Mouse (Mus musculus): ENCODE measurements around the gene Auts2. TPM values are rescaled to one million over a fixed set of nuclear protein-coding genes. Genes with fewer than 3 reads are reported as not detected.

Gene Auts2
- polyA plus RNA-seq, 1 experiment from 2014 or later, result 57.8 TPM

DNA sequence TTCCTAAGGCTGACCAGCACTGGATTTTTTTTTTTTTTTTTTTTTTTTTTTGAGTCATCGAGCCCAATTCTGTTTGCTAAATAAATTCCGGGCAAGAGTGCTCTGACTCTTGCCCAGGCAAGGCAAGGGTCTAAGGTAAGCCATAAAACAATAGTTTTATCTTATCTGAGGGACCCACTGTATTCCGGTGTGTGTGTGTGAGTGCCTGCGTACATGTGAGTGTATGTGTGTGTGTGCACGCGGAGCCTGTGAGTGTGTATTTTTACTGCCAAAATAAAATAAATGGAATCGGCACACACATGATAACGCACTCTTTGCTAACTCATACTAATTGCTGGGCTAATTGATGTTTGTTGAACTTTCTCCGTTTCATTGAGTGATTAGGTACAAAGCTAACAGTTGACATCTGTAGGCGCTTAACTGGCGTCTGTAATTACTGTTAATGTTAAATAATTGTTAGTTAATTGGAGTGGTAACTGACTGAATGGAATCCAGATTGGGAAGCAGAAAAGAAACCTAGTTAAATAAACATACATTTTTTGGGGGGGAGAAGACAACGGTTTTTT, 1018.2 kb downstream of the Auts2 start:
- WGBS, result 63% methylated on average over 12 of the region's 12 CpGs
- peaks cover 84% of the 10 kb centered on the region for H3K4me1 ChIP-seq
- H3K36me3 ChIP-seq, result peaks cover 38% of the 10 kb centered on the region
- DNase-seq (ENCODE audit: low spot score), result no peak
- no peak overlapping the region for H3K4me3 ChIP-seq
- no peak overlapping the region for H3K27ac ChIP-seq
- no peaks in the 10 kb centered on the region for H3K27me3 ChIP-seq (ENCODE audit: low read depth, poor library complexity, severe bottlenecking)
- H3K9me3 ChIP-seq (replicated peaks), result no peaks in the 10 kb centered on the region

DNA sequence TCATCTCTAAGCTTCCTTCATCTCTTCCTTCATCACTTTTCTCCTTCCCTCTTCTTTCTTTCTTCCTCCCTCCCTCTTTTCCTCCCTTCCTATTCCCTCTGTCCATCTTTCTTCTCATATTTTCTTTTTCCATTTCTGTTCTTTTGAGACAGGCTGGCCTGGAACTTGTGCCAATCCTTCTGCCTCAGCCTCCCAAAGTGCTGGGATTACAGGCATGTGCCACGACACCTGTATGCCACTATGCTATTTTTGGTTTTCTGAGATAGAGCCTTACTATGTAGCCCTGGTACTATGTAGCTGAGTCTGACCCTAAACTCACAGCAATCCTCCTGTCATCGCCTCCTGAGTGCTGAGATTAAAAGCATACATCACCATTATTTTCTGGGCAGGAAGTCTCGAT, 1023.6 kb downstream of the Auts2 start:
- Histone ChIP-seq H3K27me3 (ENCODE audit: low read depth, poor library complexity, severe bottlenecking) (no peaks in the 10 kb centered on the region), H3K4me3 (no peak overlapping the region), H3K9me3 (replicated peaks) (no peaks in the 10 kb centered on the region), H3K36me3 (peaks cover 43% of the 10 kb centered on the region), H3K27ac (no peak overlapping the region), H3K4me1 (peaks cover 67% of the 10 kb centered on the region)
- DNase-seq (ENCODE audit: low spot score), result no peak
- 90% methylated on average over 3 of the region's 3 CpGs for WGBS

DNA sequence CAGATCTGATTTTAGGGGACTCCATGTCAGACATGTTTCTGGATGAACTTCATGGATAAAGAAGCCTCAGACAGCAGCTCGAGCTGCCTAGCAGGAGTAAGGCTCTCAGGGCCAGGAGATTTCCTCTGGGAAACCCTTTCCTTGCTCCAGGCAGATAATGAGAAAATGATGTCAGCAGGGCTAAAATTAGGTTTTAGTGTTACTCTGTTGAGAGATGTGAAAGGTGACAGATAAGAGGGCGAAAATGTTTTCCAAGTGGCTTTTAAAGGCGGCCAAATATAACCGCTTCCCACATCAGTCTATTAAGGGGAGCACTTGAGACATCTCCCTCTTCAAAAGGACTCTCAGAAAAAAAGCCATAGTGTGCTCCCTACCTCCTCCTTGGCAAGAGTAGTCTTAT, 1025.5 kb downstream of the Auts2 start:
- no peak overlapping the region for H3K4me3 ChIP-seq
- H3K4me1 ChIP-seq, result peaks cover 53% of the 10 kb centered on the region
- peaks cover 51% of the 10 kb centered on the region for H3K36me3 ChIP-seq
- H3K27me3 ChIP-seq (ENCODE audit: low read depth, poor library complexity, severe bottlenecking), result no peaks in the 10 kb centered on the region
- 63% methylated on average over 4 of the region's 4 CpGs for WGBS
- no peak overlapping the region for H3K27ac ChIP-seq
- DNase-seq (ENCODE audit: low spot score), result no peak
- H3K9me3 ChIP-seq (replicated peaks), result no peaks in the 10 kb centered on the region

- Histone ChIP-seq H3K4me3 (no peak overlapping the region), H3K4me1 (peaks cover 43% of the 10 kb centered on the region), H3K27ac (no peak overlapping the region), H3K27me3 (ENCODE audit: low read depth, poor library complexity, severe bottlenecking) (no peaks in the 10 kb centered on the region), H3K9me3 (replicated peaks) (no peaks in the 10 kb centered on the region), H3K36me3 (peaks cover 62% of the 10 kb centered on the region)
- DNase-seq (ENCODE audit: low spot score), result peak; percentile 45
- WGBS, result 25% methylated on average over 14 of the region's 14 CpGs
These were observed 1027.3 kb downstream of the Auts2 start for GRCm38 (mm10) chr5:131515707-131516407.

DNA sequence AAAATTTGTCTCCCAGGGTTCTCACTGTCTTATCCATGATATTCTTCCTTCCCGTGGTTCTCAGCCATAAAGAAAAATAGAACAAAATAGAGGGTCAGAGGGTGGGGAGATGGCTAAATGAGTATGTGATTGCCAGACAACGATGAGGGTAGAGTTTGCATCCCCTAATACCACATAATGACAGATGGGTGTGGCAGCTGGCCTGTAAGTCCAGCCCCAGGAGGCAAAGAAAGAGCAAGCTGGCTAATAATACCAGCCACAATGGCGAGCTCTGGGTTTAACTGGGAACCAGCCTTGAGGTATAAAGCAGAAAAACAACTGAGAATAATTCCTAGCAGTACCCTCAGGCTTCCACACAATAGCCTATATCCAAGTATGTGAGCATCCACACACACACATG, 1029.4 kb downstream of the Auts2 start:
- Histone ChIP-seq H3K36me3 (peaks cover 58% of the 10 kb centered on the region), H3K27me3 (ENCODE audit: low read depth, poor library complexity, severe bottlenecking) (no peaks in the 10 kb centered on the region), H3K4me1 (peaks cover 32% of the 10 kb centered on the region), H3K4me3 (no peak overlapping the region), H3K9me3 (replicated peaks) (no peaks in the 10 kb centered on the region), H3K27ac (no peak overlapping the region)
- 80% methylated on average over 3 of the region's 3 CpGs for WGBS
- no peak for DNase-seq (ENCODE audit: low spot score)

GRCm38 (mm10) chr5:131512617-131513016, 1030.5 kb downstream of the Auts2 start:
- 92% methylated on average over 10 of the region's 10 CpGs for WGBS
- Histone ChIP-seq H3K27ac (no peak overlapping the region), H3K4me3 (no peak overlapping the region), H3K4me1 (peaks cover 22% of the 10 kb centered on the region), H3K27me3 (ENCODE audit: low read depth, poor library complexity, severe bottlenecking) (no peaks in the 10 kb centered on the region), H3K36me3 (peaks cover 60% of the 10 kb centered on the region), H3K9me3 (replicated peaks) (no peaks in the 10 kb centered on the region)
- no peak for DNase-seq (ENCODE audit: low spot score)

DNA sequence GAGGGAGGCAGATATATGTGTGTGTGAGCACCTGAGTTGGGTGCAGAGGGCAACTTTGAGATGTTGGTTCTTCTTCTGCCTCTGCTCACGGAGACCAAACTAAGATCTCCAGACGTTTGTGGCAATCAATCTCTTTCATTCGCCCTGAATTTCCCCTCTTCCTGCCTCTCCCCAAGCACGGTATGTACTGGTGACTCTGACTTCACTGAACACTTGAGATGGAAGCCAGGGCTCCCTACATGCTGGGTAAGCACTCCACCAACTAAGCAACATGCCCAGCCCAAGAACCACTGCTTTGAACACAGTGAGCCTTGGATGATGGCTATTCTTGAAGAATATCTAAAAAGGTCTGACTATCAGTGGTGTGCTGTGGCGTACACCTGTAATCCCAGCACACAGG, 1032.5 kb downstream of the Auts2 start:
- DNase-seq (ENCODE audit: low spot score), result no peak
- H3K36me3 ChIP-seq, result peaks cover 62% of the 10 kb centered on the region
- 74% methylated on average over 5 of the region's 5 CpGs for WGBS
- no peaks in the 10 kb centered on the region for H3K27me3 ChIP-seq (ENCODE audit: low read depth, poor library complexity, severe bottlenecking)
- H3K27ac ChIP-seq, result no peak overlapping the region
- no peak overlapping the region for H3K4me3 ChIP-seq
- peaks cover 3% of the 10 kb centered on the region for H3K4me1 ChIP-seq
- no peaks in the 10 kb centered on the region for H3K9me3 ChIP-seq (replicated peaks)

GRCm38 (mm10) chr5:131509315-131509714, 1033.8 kb downstream of the Auts2 start:
- DNase-seq (ENCODE audit: low spot score), result no peak
- H3K9me3 ChIP-seq (replicated peaks), result no peaks in the 10 kb centered on the region
- H3K27ac ChIP-seq, result no peak overlapping the region
- H3K27me3 ChIP-seq (ENCODE audit: low read depth, poor library complexity, severe bottlenecking), result no peaks in the 10 kb centered on the region
- peaks cover 56% of the 10 kb centered on the region for H3K36me3 ChIP-seq
- no peak overlapping the region for H3K4me3 ChIP-seq
- no peaks in the 10 kb centered on the region for H3K4me1 ChIP-seq
- WGBS, result 99% methylated on average over 4 of the region's 4 CpGs

- peaks cover 8% of the 10 kb centered on the region; the same call in 1 of the 2 replicates for H3K4me1 ChIP-seq
- no peaks in the 10 kb centered on the region for H3K9me3 ChIP-seq (replicated peaks)
- H3K27me3 ChIP-seq (ENCODE audit: low read depth, poor library complexity, severe bottlenecking), result no peaks in the 10 kb centered on the region
- no peak overlapping the region for H3K27ac ChIP-seq
- H3K36me3 ChIP-seq, result peaks cover 53% of the 10 kb centered on the region
- DNase-seq (ENCODE audit: low spot score), result no peak
- no peak overlapping the region for H3K4me3 ChIP-seq
- WGBS, result 93% methylated on average over 4 of the region's 4 CpGs
These were observed 1044.3 kb downstream of the Auts2 start for GRCm38 (mm10) chr5:131498865-131499264.

- no peak overlapping the region for H3K4me3 ChIP-seq
- no peak overlapping the region for H3K27ac ChIP-seq
- H3K36me3 ChIP-seq, result peaks cover 58% of the 10 kb centered on the region
- WGBS, result 96% methylated on average over 10 of the region's 10 CpGs
- H3K4me1 ChIP-seq, result peaks cover 21% of the 10 kb centered on the region
- no peaks in the 10 kb centered on the region for H3K9me3 ChIP-seq (replicated peaks)
- DNase-seq (ENCODE audit: low spot score), result no peak
- no peaks in the 10 kb centered on the region for H3K27me3 ChIP-seq (ENCODE audit: low read depth, poor library complexity, severe bottlenecking)
These were observed 1046.5 kb downstream of the Auts2 start for GRCm38 (mm10) chr5:131496517-131497216.

DNA sequence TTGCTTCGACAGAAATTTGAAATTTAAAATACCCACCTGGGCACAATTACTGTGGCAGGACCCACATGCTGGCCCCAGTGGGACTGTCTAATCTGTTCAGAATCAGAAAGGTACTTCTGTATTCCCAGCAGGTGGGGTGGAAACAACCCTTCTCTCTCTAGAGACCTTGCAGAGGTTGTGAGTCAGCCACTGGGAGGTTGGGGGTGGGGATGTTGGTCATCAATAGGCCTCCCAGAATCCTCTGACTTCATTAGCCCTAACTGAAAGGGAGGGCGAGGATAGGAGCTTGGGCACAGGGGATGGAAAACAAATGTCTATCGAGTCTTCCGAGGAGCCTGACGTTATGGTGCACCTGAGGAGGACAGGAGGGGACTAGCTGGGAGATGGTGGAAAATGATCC, 1048.6 kb downstream of the Auts2 start:
- H3K9me3 ChIP-seq (replicated peaks), result no peaks in the 10 kb centered on the region
- no peak overlapping the region for H3K27ac ChIP-seq
- H3K4me1 ChIP-seq, result peaks cover 29% of the 10 kb centered on the region
- WGBS, result 88% methylated on average over 5 of the region's 5 CpGs
- no peaks in the 10 kb centered on the region for H3K27me3 ChIP-seq (ENCODE audit: low read depth, poor library complexity, severe bottlenecking)
- no peak overlapping the region for H3K4me3 ChIP-seq
- DNase-seq (ENCODE audit: low spot score), result no peak
- H3K36me3 ChIP-seq, result peaks cover 51% of the 10 kb centered on the region

GRCm38 (mm10) chr5:131492535-131492934, 1050.6 kb downstream of the Auts2 start:
- H3K27ac ChIP-seq, result no peak overlapping the region
- peaks cover 29% of the 10 kb centered on the region for H3K4me1 ChIP-seq
- H3K36me3 ChIP-seq, result peaks cover 44% of the 10 kb centered on the region
- WGBS, result 75% methylated on average over 8 of the region's 8 CpGs
- H3K9me3 ChIP-seq (replicated peaks), result no peaks in the 10 kb centered on the region
- H3K4me3 ChIP-seq, result no peak overlapping the region
- H3K27me3 ChIP-seq (ENCODE audit: low read depth, poor library complexity, severe bottlenecking), result no peaks in the 10 kb centered on the region
- DNase-seq (ENCODE audit: low spot score), result no peak

DNA sequence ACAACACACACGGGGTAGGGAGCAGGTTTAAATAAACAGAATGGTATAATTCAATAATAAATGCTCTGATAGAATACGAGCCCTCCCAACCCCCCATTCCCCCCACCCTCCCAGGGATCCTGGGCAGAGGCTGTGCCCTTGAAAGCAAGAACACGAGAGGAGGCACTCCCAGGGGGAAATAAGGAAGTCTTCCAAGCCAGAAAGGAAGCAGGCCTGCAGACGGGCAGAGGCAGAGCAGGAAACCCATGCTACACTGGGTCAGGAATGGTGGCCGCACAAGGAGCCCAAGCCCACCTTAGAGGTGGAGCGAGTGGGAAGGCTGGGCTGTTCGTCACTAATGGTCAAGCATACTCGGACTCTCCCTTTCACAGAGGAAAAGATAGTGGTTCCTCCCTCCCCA, 1051.3 kb downstream of the Auts2 start:
- H3K27me3 ChIP-seq (ENCODE audit: low read depth, poor library complexity, severe bottlenecking), result no peaks in the 10 kb centered on the region
- no peak overlapping the region for H3K4me3 ChIP-seq
- no peak overlapping the region for H3K27ac ChIP-seq
- H3K36me3 ChIP-seq, result peaks cover 51% of the 10 kb centered on the region
- no peaks in the 10 kb centered on the region for H3K9me3 ChIP-seq (replicated peaks)
- 70% methylated on average over 8 of the region's 8 CpGs for WGBS
- peaks cover 28% of the 10 kb centered on the region for H3K4me1 ChIP-seq
- DNase-seq (ENCODE audit: low spot score), result no peak
